Mouse (Mus musculus) lung, adult 2 months (tissue): ENCODE results near the gene Tac2. TPM values are rescaled to one million over a fixed set of nuclear protein-coding genes. Genes with fewer than 3 reads are reported as not detected.
A peak's percentile ranks its signal among the peaks of the same experiment; 100 is the strongest.

Source experiments
- DNase-seq: peaks from one replicate; pipeline ENCODE4 v3.0.0; 2022
- H3K4me1 ChIP-seq: fragments of 200-500 bp; 2 replicates; pipeline ENCODE4 v1.6.1; 2011; ENCODE audit warnings: low read length; ENCODE audit not compliant: control insufficient read depth, insufficient read depth
- H3K4me3 ChIP-seq: fragments of 200-500 bp; replicated peaks from 2 replicates; pipeline ENCODE3; 2011; ENCODE audit warnings: low read depth, mild to moderate bottlenecking, control low read depth, low read length; ENCODE audit errors: extremely low read depth
- CTCF ChIP-seq: fragments of 200-500 bp; IDR thresholded peaks from 2 replicates; pipeline ENCODE4 v1.5.1; 2011; ENCODE audit warnings: mild to moderate bottlenecking, low read length, control low read depth; ENCODE audit not compliant: insufficient read depth
- POLR2A ChIP-seq: fragments of 200-500 bp; IDR thresholded peaks from 2 replicates; pipeline ENCODE4 v1.6.1; 2011; ENCODE audit warnings: low read depth, mild to moderate bottlenecking, control low read depth, low read length, borderline replicate concordance; ENCODE audit errors: extremely low read depth
- WGBS: fragments of 180-500 bp; shearing (Covaris S2); methylation state at CpG from one replicate; pipeline ENCODE4 v1.1.7; 2018; 5-methylcytosine and 5-hydroxymethylcytosine counted together
- polyA plus RNA-seq: library from polyadenylated mRNA; depleted of rRNA; stranded (reverse); fragments of >200 nt; gene quantifications from 2 replicates; pipeline ENCODE4 v1.2.3, GENCODE M21; 2012

Gene Tac2
- polyA plus RNA-seq, 1 experiment, result not detected

- H3K4me3 ChIP-seq, result no peak overlapping the region
- TF ChIP-seq CTCF, result peak; percentile 33; the same call in 1 of the 2 replicates
- TF ChIP-seq POLR2A, result no peak
- 43% methylated on average over 2 of the region's 2 CpGs for whole genome bisulfite sequencing
- DNase-seq, result no peak
- H3K4me1 ChIP-seq, result no peaks in the 10 kb centered on the region
These were observed 29.6 kb upstream of the Tac2 start for GRCm38 (mm10) chr10:127694636-127695035.

GRCm38 (mm10) chr10:127695775-127696174 is 28.5 kb upstream of the Tac2 start:
- Histone ChIP-seq H3K4me1 (no peaks in the 10 kb centered on the region), H3K4me3 (no peak overlapping the region)
- TF ChIP-seq CTCF (no peak), POLR2A (no peak)
- 93% methylated on average over 7 of the region's 7 CpGs for WGBS
- no peak for DNase-seq

- DNase-seq, result no peak
- TF ChIP-seq CTCF (no peak), POLR2A (no peak)
- Histone ChIP-seq H3K4me1 (no peaks in the 10 kb centered on the region), H3K4me3 (no peak overlapping the region)
- WGBS, result 94% methylated on average over 7 of the region's 7 CpGs
These were observed 25.3 kb upstream of the Tac2 start for GRCm38 (mm10) chr10:127698966-127699365.

GRCm38 (mm10) chr10:127703299-127703698 is 21.0 kb upstream of the Tac2 start:
- TF ChIP-seq CTCF (no peak), POLR2A (no peak)
- no peak overlapping the region for H3K4me3 ChIP-seq
- no peaks in the 10 kb centered on the region for H3K4me1 ChIP-seq
- 41% methylated on average over 4 of the region's 4 CpGs for WGBS
- DNase-seq, result no peak

- Histone ChIP-seq H3K4me3 (no peak overlapping the region), H3K4me1 (no peaks in the 10 kb centered on the region)
- 35% methylated on average over 2 of the region's 2 CpGs for WGBS
- TF ChIP-seq CTCF, result no peak
- TF ChIP-seq POLR2A, result no peak
- no peak for DNase-seq
These were observed 20.0 kb upstream of the Tac2 start for GRCm38 (mm10) chr10:127704293-127704692.

DNA sequence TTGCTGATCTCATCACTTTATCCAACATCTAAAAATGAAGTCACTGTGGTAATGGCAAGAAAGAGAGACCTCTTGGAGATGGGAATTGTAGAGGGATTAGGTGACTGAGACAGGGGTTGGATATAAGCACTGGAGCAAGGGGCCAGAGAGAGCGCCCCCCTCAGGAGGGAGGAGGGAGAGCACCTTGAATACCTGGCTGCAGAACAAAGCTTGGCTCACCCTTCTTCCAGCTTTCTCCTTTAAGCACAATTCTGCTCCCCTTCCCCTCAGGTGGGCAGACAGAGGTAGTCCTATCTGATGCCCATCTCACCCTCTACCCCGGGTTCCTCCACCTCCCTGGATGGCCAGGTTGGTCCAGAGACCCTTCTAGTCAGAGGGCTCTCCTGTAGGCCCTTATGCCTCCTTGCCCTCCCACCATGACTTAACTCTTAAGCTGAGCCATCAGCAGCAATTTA is 19.5 kb upstream of the Tac2 start, which contains the start of gene Myo1a:
Gene Myo1a (plus strand): TSS at position 405 of the 455 bp plus-strand sequence.
- WGBS, result 54% methylated on average over 2 of the region's 2 CpGs
- no peak for TF ChIP-seq POLR2A
- TF ChIP-seq CTCF, result no peak
- no peak for DNase-seq
- Histone ChIP-seq H3K4me3 (no peak within 1 kb of the TSS), H3K4me1 (no peaks in the 10 kb centered on the region)

GRCm38 (mm10) chr10:127705783-127706182 is 18.5 kb upstream of the Tac2 start:
- Histone ChIP-seq H3K4me3 (no peak overlapping the region), H3K4me1 (no peaks in the 10 kb centered on the region)
- 89% methylated on average over 4 of the region's 4 CpGs for WGBS
- DNase-seq, result no peak
- no peak for TF ChIP-seq POLR2A

DNA sequence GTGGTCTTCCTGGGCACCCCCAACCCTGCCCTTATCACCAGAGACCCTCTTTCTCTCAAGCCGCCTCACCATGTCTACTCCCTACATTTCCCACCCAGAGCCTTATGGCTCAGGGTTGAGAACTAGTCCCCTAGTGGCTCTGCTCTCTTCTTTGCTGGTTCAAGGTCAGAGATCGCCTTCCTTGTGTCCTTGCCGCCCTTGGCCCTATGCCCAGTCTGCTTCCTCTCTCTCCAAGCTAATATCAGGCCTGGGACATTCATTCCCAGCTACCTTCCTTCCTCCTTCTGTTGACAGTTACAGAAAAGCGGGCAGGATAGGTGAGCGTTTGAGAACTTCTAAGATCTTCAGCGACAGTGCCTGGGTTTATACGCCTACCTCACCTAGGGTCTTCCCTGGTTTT is 16.6 kb upstream of the Tac2 start:
- WGBS, result 52% methylated on average over 7 of the region's 7 CpGs
- Histone ChIP-seq H3K4me3 (no peak overlapping the region), H3K4me1 (no peaks in the 10 kb centered on the region)
- DNase-seq, result no peak
- no peak for TF ChIP-seq POLR2A

- no peak for DNase-seq
- H3K4me3 ChIP-seq, result no peak overlapping the region
- no peaks in the 10 kb centered on the region for H3K4me1 ChIP-seq
- 81% methylated on average over 3 of the region's 3 CpGs for WGBS
- no peak for TF ChIP-seq POLR2A
- TF ChIP-seq CTCF, result no peak
These were observed 15.4 kb upstream of the Tac2 start for GRCm38 (mm10) chr10:127708850-127709370.

- Histone ChIP-seq H3K4me3 (no peak overlapping the region), H3K4me1 (no peaks in the 10 kb centered on the region)
- TF ChIP-seq POLR2A, result no peak
- no peak for TF ChIP-seq CTCF
- no peak for DNase-seq
- 73% methylated on average over 13 of the region's 13 CpGs for WGBS
These were observed 13.9 kb upstream of the Tac2 start for GRCm38 (mm10) chr10:127710331-127710730.
